Mouse (Mus musculus) myocyte (in vitro differentiated cells): ENCODE measurements around the gene Timp3. TPM values are rescaled to one million over a fixed set of nuclear protein-coding genes. Genes with fewer than 3 reads are reported as not detected.

Experiments used
- H3K27me3 ChIP-seq: one replicate; pipeline ENCODE4 v1.6.1; 2011; ENCODE audit not compliant: control insufficient read depth, insufficient read depth, insufficient read length
- H3K36me3 ChIP-seq: one replicate; pipeline ENCODE4 v1.6.1; 2011; ENCODE audit not compliant: control insufficient read depth, insufficient read depth
- H3K4me2 ChIP-seq: one replicate; pipeline ENCODE4 v1.6.1; 2011; ENCODE audit warnings: low read depth, control low read depth
- H3K4me3 ChIP-seq: one replicate; pipeline ENCODE4 v1.5.1; 2011; ENCODE audit warnings: mild to moderate bottlenecking, control low read depth, moderate library complexity
- H3K79me2 ChIP-seq: one replicate; pipeline ENCODE4 v1.6.1; 2011; ENCODE audit not compliant: control insufficient read depth, insufficient read depth
- H3ac ChIP-seq: one replicate; pipeline ENCODE4 v1.6.1; 2011; ENCODE audit not compliant: control insufficient read depth, insufficient read length
- CEBPB ChIP-seq: IDR thresholded peaks from 2 replicates; pipeline ENCODE4 v1.6.1; 2011; ENCODE audit warnings: mild to moderate bottlenecking, moderate library complexity; ENCODE audit not compliant: poor library complexity, insufficient read depth, severe bottlenecking
- E2F4 ChIP-seq: IDR thresholded peaks from one replicate; pipeline ENCODE4 v1.6.1; 2011; ENCODE audit warnings: mild to moderate bottlenecking, control low read depth, moderate library complexity; ENCODE audit not compliant: insufficient read depth
- MAX ChIP-seq: IDR thresholded peaks from one replicate; pipeline ENCODE4 v1.6.1; 2011; ENCODE audit warnings: low read depth, mild to moderate bottlenecking, control low read depth
- MYOD1 ChIP-seq, 3 experiments: IDR thresholded peaks; one replicate each; pipeline ENCODE4 v1.6.1; 2011; ENCODE audit warnings: control low read depth in 2 of 3, low read depth in 2 of 3, mild to moderate bottlenecking in 2 of 3, moderate library complexity in 1 of 3; ENCODE audit not compliant: insufficient read length in 2 of 3, control insufficient read depth in 1 of 3
- MYOG ChIP-seq, 3 experiments: IDR thresholded peaks; one replicate each; pipeline ENCODE4 v1.6.1; 2011; ENCODE audit warnings: control low read depth in 2 of 3, low read depth in 2 of 3, mild to moderate bottlenecking in 2 of 3; ENCODE audit not compliant: insufficient read length in 2 of 3, control insufficient read depth in 1 of 3, insufficient read depth in 1 of 3
- POLR2A ChIP-seq: IDR thresholded peaks from one replicate; pipeline ENCODE4 v1.6.1; 2011; ENCODE audit warnings: low read depth, mild to moderate bottlenecking, control low read depth, moderate library complexity; ENCODE audit not compliant: insufficient read length
- POLR2AphosphoS2 ChIP-seq: IDR thresholded peaks from one replicate; pipeline ENCODE4 v1.6.1; 2011; ENCODE audit warnings: low read depth, control low read depth; ENCODE audit not compliant: insufficient read length
- REST ChIP-seq: IDR thresholded peaks from one replicate; pipeline ENCODE4 v1.6.1; 2011; ENCODE audit warnings: mild to moderate bottlenecking, control low read depth, moderate library complexity; ENCODE audit not compliant: insufficient read depth, insufficient read length
- SRF ChIP-seq: IDR thresholded peaks from one replicate; pipeline ENCODE4 v1.6.1; 2011; ENCODE audit warnings: low read depth; ENCODE audit not compliant: control insufficient read depth, insufficient read length
- TCF12 ChIP-seq: IDR thresholded peaks from one replicate; pipeline ENCODE4 v1.6.1; 2011; ENCODE audit warnings: mild to moderate bottlenecking, control low read depth; ENCODE audit not compliant: poor library complexity, insufficient read depth, severe bottlenecking
- TCF3 ChIP-seq: IDR thresholded peaks from one replicate; pipeline ENCODE4 v1.6.1; 2011; ENCODE audit warnings: low read depth, control low read depth; ENCODE audit not compliant: insufficient read length
- USF1 ChIP-seq: IDR thresholded peaks from one replicate; pipeline ENCODE4 v1.6.1; 2011; ENCODE audit warnings: low read depth, mild to moderate bottlenecking, control low read depth, moderate library complexity
- polyA plus RNA-seq: library from polyadenylated mRNA; unstranded; fragments of >200 nt; fragmentation: generic; extraction: Trizol; gene quantifications from one replicate; pipeline ENCODE4 v1.2.1, GENCODE M21; 2012; ENCODE audit warnings: missing spikeins

The Timp3 gene
- polyA plus RNA-seq, 1 experiment: 18.7 TPM

GRCm38 (mm10) chr10:86299795-86300194 lies 377 bp upstream of the Timp3 start:
- H3K4me3 ChIP-seq: peak overlapping the region; percentile 87
- no peaks in the 10 kb centered on the region for H3K36me3 ChIP-seq
- no peaks in the 10 kb centered on the region for H3K27me3 ChIP-seq
- H3K4me2 ChIP-seq: peak overlapping the region; percentile 98
- H3ac ChIP-seq: peak overlapping the region; percentile 41
- peaks cover 38% of the 10 kb centered on the region for H3K79me2 ChIP-seq
- TF ChIP-seq TCF3 (no peak), POLR2AphosphoS2 (no peak), USF1 (no peak)

- peak overlapping the region; percentile 41 for H3ac ChIP-seq
- TF ChIP-seq TCF3 (no peak), POLR2AphosphoS2 (no peak), USF1 (no peak), TCF12 (no peak), POLR2A (no peak), MAX (no peak), SRF (no peak), E2F4 (no peak), REST (no peak), MYOD1 (IDR thresholded peaks at IDR 0.05; ENCODE audit: control insufficient read depth in 1 of 3, insufficient read length in 2 of 3, low read depth in 2 of 3) (no peak), MYOG (IDR thresholded peaks at IDR 0.05; ENCODE audit: control insufficient read depth in 1 of 3, insufficient read depth in 1 of 3, insufficient read length in 2 of 3, low read depth in 2 of 3) (no peak), CEBPB (no peak)
These were observed 932 bp downstream of the Timp3 start for GRCm38 (mm10) chr10:86301117-86301490.

GRCm38 (mm10) chr10:86301593-86302317 lies 1.6 kb downstream of the Timp3 start:
- no peaks in the 10 kb centered on the region for H3K27me3 ChIP-seq
- peak overlapping the region; percentile 87 for H3K4me3 ChIP-seq
- H3ac ChIP-seq: no peak overlapping the region
- H3K36me3 ChIP-seq: no peaks in the 10 kb centered on the region
- no peak for TF ChIP-seq REST
- no peak for TF ChIP-seq E2F4
- TF ChIP-seq TCF3: no peak
- TF ChIP-seq POLR2AphosphoS2: no peak
- TF ChIP-seq TCF12: no peak
- TF ChIP-seq POLR2A: no peak
- no peak for TF ChIP-seq MAX
- no peak for TF ChIP-seq MYOG (IDR thresholded peaks at IDR 0.05; ENCODE audit: control insufficient read depth in 1 of 3, insufficient read depth in 1 of 3, insufficient read length in 2 of 3, low read depth in 2 of 3)
- no peak for TF ChIP-seq CEBPB
- TF ChIP-seq MYOD1 (IDR thresholded peaks at IDR 0.05; ENCODE audit: control insufficient read depth in 1 of 3, insufficient read length in 2 of 3, low read depth in 2 of 3): no peak
- no peak for TF ChIP-seq USF1
- no peak for TF ChIP-seq SRF
- peaks cover 46% of the 10 kb centered on the region for H3K79me2 ChIP-seq
- peak overlapping the region; percentile 98 for H3K4me2 ChIP-seq

More at GRCm38 (mm10) chr10:86301117-86301490, 932 bp downstream of the Timp3 start:
- Histone ChIP-seq H3K4me3 (peak overlapping the region; percentile 87), H3K36me3 (no peaks in the 10 kb centered on the region), H3K79me2 (peaks cover 46% of the 10 kb centered on the region), H3K4me2 (peak overlapping the region; percentile 98), H3K27me3 (no peaks in the 10 kb centered on the region)

- H3K27me3 ChIP-seq: no peaks in the 10 kb centered on the region
- H3K36me3 ChIP-seq: no peaks in the 10 kb centered on the region
- H3K79me2 ChIP-seq: peaks cover 49% of the 10 kb centered on the region
- no peak for TF ChIP-seq MYOG (IDR thresholded peaks at IDR 0.05; ENCODE audit: control insufficient read depth in 1 of 3, insufficient read depth in 1 of 3, insufficient read length in 2 of 3, low read depth in 2 of 3)
- TF ChIP-seq TCF12: no peak
- no peak for TF ChIP-seq REST
- TF ChIP-seq USF1: no peak
- TF ChIP-seq POLR2A: no peak
- TF ChIP-seq CEBPB: no peak
- peak overlapping the region; percentile 98 for H3K4me2 ChIP-seq
- no peak overlapping the region for H3ac ChIP-seq
- peak overlapping the region; percentile 87 for H3K4me3 ChIP-seq
These were observed 2.1 kb downstream of the Timp3 start for GRCm38 (mm10) chr10:86302318-86302648.

GRCm38 (mm10) chr10:86302761-86303494 lies 2.8 kb downstream of the Timp3 start:
- Histone ChIP-seq H3K79me2 (peaks cover 55% of the 10 kb centered on the region), H3K36me3 (no peaks in the 10 kb centered on the region), H3K27me3 (no peaks in the 10 kb centered on the region), H3K4me2 (peak overlapping the region; percentile 98), H3K4me3 (peak overlapping the region; percentile 87), H3ac (no peak overlapping the region)
- no peak for TF ChIP-seq TCF3
- peak in 2 of 3 experiments; percentile 19 to 62 for TF ChIP-seq MYOD1 (IDR thresholded peaks at IDR 0.05; ENCODE audit: control insufficient read depth in 1 of 3, insufficient read length in 2 of 3, low read depth in 2 of 3)
- peak in 2 of 3 experiments; percentile 9 to 65 for TF ChIP-seq MYOG (IDR thresholded peaks at IDR 0.05; ENCODE audit: control insufficient read depth in 1 of 3, insufficient read depth in 1 of 3, insufficient read length in 2 of 3, low read depth in 2 of 3)
- TF ChIP-seq TCF12: no peak
- no peak for TF ChIP-seq MAX
- TF ChIP-seq E2F4: no peak
- no peak for TF ChIP-seq POLR2A
- TF ChIP-seq USF1: no peak
- TF ChIP-seq POLR2AphosphoS2: no peak
- TF ChIP-seq SRF: no peak
